Mouse (Mus musculus) retina, embryonic 14.5 days (tissue): ENCODE measurements at regions not wholly inside any gene's neighbourhood (a gene's known extent, or its start where the extent isn't known, plus 50 kb on each side); places are given as distances from the start of the nearest gene placed in this dataset.

Source experiments
- DNase-seq: peaks from one replicate; pipeline ENCODE4 v3.0.0-alpha.2; 2015; ENCODE audit warnings: low spot score

DNA sequence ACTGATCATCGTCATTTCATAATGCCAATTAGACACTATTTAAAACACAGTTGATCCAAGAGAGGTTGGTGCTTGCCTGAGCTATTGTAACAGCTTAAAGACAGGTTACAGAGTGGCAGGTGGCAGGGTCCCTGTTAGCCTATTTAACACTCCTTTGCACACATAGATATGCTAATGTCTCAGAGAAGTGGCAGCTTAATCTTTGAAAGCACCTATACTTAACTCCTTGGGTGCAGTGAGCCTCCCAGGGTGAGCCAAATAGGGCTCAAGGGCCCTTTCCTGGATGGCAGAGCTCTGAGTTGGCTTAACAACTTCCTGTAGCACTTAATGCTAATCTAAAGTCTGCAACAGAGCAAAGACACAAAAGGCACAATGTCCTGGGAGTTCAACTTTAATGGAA lies 1105.5 kb downstream of the Cntnap5b start:
- DNase-seq: no peak

DNA sequence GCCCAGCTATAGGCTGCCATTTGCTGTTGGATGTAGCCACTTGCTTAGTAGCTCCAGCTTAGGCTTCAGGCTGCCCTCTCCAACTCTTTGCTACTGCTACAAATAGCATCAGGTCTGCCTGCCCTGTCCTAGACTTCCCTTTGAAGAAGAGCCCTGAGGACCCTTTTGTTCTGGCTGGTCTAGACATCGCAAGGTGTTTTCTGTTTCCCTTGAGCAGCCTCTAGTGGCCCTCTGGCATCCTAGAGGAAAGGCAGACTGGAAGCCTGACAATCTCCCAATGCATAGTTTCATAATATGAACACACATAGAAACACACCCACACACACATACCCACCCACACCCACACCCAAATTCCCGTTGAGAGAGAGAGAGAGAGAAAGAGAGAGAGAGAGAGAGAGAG lies 1114.8 kb downstream of the Cntnap5b start:
- DNase-seq: no peak

DNA sequence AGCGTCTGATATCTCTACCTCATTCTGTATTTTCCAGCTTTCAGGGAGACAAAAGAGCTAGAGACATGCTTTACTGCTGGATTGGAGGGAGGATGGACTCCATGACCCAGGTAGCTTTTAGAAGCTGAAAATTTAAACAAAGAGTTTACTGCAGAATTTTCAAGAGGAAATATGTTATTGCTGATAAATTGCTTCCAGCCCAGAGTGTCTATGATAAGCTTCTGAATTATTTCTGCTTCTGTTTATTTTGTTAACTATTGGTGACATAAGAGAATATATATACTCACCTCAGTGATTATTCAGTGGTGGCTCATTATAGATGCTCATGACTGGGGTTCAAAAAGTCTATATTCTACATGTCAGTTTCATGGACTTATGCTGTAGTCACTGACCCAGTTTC lies 1115.8 kb downstream of the Cntnap5b start:
- no peak for DNase-seq

DNA sequence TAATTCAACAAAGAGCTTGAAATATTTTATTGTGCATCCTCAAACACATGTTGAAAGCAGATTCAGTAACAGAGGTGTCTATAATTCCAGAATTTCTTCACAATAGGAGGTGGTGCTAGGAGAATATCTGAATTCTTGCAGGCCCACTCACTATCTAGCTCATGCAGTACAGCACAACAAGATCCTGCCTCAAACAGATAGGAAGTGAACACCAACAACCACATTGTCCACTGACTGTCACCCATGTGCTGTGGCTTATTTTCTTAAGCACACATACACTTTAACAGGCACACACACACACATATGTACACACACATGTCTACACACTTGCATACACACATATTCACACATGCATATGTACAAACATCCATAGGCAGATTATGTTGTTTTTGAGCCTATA lies 1150.3 kb downstream of the Cntnap5b start:
- no peak for DNase-seq

DNA sequence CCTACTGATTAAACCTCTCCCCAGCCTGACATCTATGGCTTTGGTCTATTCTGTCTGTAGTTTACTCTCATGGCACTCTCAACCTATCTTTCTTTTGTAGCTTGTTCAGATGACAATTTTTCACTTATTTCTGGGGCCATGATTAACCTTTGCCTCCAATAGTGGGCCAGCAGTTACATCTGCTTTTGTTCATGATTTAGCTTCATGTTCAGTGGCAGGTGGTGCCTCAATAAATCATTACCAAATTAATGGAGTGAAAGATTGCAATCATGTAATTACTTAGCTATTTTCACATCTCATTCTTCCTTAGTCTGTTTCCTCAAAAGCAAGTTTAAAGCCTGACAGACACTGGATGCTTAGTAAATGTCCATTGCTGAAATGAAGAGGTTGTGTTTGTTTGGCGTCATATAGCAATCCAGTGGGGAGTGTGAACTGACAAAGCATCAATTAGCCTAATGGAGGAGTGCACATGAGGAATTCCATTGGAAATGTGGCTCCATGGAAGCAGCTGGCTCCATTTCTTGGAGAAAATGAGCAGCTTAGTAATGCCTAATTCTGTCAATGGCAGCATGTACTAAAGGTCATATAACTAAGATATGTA lies 1155.7 kb downstream of the Cntnap5b start:
- peak; percentile 16 for DNase-seq

DNA sequence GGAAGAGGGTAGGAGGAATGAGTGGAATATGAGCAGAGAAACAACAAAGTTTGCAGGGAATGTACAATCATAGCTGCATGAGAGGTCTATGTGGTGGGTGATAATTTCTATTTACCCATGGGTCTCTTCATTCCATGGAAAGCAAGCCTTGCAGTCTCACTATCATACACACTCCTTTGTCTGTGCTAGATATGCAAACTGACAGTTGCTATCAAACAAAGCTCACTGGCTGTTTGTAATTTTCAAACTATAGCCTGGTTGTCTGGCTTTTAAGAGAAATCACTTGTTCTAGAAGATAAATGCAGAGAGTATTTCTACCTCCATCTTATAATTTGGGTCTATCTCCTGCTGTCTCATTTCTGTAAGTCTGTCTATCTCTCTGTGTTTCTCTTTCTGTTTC lies 1194.7 kb downstream of the Cntnap5b start:
- no peak for DNase-seq

DNA sequence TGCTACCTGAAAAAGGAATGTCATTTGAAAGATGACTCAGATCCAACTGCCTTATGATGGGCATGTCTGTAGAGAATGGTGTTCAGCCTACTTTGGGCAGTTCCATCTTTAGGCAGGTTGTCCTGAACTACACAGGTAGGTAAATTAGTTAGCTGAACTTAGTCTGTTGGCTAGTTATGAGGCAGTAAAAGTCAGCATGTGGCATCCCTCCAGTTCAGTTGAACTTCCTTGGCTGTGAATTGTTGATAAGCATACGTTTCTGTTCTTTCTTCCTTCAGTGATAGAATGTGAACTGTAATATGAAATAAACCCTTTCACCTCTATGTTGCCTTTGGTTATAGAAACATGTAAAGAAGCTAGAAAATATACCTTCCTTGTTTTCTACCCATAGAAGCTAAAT lies 1198.8 kb downstream of the Cntnap5b start:
- no peak for DNase-seq

DNA sequence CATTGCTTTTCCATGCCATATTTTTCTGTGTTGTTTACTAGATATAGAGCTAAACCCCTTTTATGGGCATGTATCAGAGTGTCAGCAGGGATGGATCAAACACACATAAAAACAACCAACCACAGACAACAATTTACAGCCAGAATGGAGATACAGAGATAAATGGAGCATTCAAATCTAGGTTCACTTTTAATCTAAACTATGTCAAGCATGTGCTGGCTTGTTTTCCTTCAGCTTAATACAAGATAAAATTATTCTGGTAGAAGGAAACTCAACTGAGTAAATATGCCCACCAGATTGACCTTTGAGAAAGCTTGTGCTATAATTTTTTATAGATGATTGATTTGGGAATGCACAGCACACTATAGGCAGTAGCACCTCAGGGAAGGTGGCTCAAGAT lies 1199.7 kb downstream of the Cntnap5b start:
- no peak for DNase-seq

DNA sequence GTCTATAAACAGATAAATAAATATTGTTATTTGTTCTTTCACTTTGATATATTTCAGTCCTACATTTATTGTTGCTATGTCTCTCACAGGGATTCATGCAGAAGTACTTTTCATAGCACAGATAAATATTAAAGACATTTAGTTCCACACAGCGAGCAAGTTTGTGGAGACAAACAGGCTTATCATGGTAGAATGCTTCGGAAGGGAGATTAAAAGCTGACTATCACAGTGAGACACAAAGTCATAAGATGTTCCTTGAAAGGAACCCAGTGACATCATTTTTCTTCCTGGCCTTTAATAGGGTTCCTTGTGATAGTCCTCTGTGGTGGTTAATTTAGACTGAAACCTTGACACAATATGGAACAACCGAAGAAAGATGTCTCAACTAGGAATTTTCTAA lies 1201.1 kb downstream of the Cntnap5b start:
- DNase-seq: no peak
